Comparison of ENCODE assay signal across 10 mouse cellular contexts in the genomic region with DNA sequence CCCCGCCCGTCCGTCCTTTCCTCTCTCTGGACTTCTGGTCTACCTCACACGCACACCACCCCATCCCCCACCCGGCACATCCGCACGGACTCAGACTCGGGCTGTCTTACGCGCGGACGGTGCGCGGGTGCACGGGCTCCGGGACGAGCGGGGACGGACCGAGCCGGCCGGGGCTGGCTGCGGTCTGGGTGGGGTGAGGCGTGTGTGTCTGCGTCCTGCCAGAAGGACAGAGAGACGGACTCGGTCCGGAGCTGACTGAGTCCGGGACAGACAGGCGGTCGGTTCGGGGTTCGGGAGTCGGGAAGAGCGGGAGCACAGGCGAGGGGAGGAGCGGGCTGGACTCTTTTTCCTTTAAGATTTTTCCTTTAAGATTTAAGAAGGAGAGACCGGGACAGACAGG. TPM values are rescaled to one million over a fixed set of nuclear protein-coding genes. Genes with fewer than 3 reads are reported as not detected.
DNase-seq lines count a peak whose midpoint lies in the region; ATAC-seq and TF ChIP-seq lines count a peak whose summit lies in the region.
"Not testable (repeated sequence)": the region's sequence is repeated elsewhere in the genome, so short reads cannot be mapped to it uniquely, and the experiment has no call there.
"Had no signal": no experiment of that assay in that cellular context is flagged by ENCODE, and none has a peak within 500 bp of the region (broad histone marks: within the 10 kb centered on the region; RNA-seq: fewer than 3 reads in every experiment).

No protein-coding gene starts in this region.

- TF ChIP-seq POLR2A in MEL (IDR thresholded peaks at IDR 0.05; ENCODE audit: control insufficient read depth in 1 of 2, insufficient read depth in 1 of 2, low read depth in 1 of 2, low read length in 2 of 2, poor library complexity in 1 of 2): not testable (repeated sequence)

- not testable (repeated sequence) for TF ChIP-seq RAD21 in MEL (IDR thresholded peaks at IDR 0.05; ENCODE audit: low read depth, low read length)

- not testable (repeated sequence) for H3K79me2 ChIP-seq in MEL (ENCODE audit: control insufficient read depth, insufficient read depth, low read length, poor library complexity)

- not testable (repeated sequence) for H3K9ac ChIP-seq in MEL (ENCODE audit: control insufficient read depth, low read depth, low read length, poor library complexity, severe bottlenecking); hindbrain, embryonic 13.5 days; lung, postnatal 0 days (replicated peaks; ENCODE audit: low read depth)

- H3K4me2 ChIP-seq in hindbrain, embryonic 13.5 days; lung, postnatal 0 days (replicated peaks; ENCODE audit: low read depth, low read length): not testable (repeated sequence)

- not testable (repeated sequence) for TF ChIP-seq CTCF in MEL (IDR thresholded peaks at IDR 0.05 in 2 of 3, conservative IDR thresholded peaks at IDR 0.05 in 1 of 3; ENCODE audit: control insufficient read depth in 1 of 3, insufficient read depth in 1 of 3, low read depth in 2 of 3, low read length in 3 of 3, poor library complexity in 1 of 3, severe bottlenecking in 1 of 3); lung, postnatal 0 days (IDR thresholded peaks at IDR 0.05)

- H3K4me3 ChIP-seq in MEL (ENCODE audit: control insufficient read depth in 1 of 2, insufficient read depth in 1 of 2, low read depth in 2 of 2, low read length in 2 of 2); hindbrain, embryonic 13.5 days; lung, postnatal 0 days (ENCODE audit: low read depth, low read length): not testable (repeated sequence)

- DNase-seq in MEL (ENCODE audit: low read depth, low spot score): peak; percentile 89
- peak; percentile 54 to 61 for DNase-seq in cerebellum, postnatal 10 days
- peak; percentile 88 for DNase-seq in forelimb bud, embryonic 11.5 days (ENCODE audit: low read depth, low spot score)
- DNase-seq in left cerebral cortex, adult 11 months (ENCODE audit: low spot score): peak; percentile 36
- peak; percentile 49 for DNase-seq in lung, postnatal 0 days (ENCODE audit: low spot score)
- DNase-seq in ovary, adult 18-20 months (ENCODE audit: low spot score): peak; percentile 15
- DNase-seq in thymus, postnatal 10 days (ENCODE audit: low spot score in 2 of 2): peak; percentile 22 to 44

- not testable (repeated sequence) for H3K27me3 ChIP-seq in MEL (ENCODE audit: control insufficient read depth in 1 of 2, insufficient read depth in 2 of 2, low read length in 2 of 2); hindbrain, embryonic 13.5 days; lung, postnatal 0 days (replicated peaks; ENCODE audit: insufficient read depth, low read length)

- H3K9me3 ChIP-seq in MEL (replicated peaks; ENCODE audit: insufficient read depth, low read length): not testable (repeated sequence)
- peaks cover 52% of the 10 kb centered on the region for H3K9me3 ChIP-seq in hindbrain, embryonic 13.5 days
- peaks cover 24% of the 10 kb centered on the region for H3K9me3 ChIP-seq in lung, postnatal 0 days (ENCODE audit: low read length)

- 82% methylated on average over 38 of the region's 38 CpGs for WGBS in hindbrain, embryonic 13.5 days
- WGBS in lung, postnatal 0 days: 86% methylated on average over 38 of the region's 38 CpGs

- not testable (repeated sequence) for TF ChIP-seq EP300 in MEL (IDR thresholded peaks at IDR 0.05; ENCODE audit: low read depth in 1 of 2, low read length in 2 of 2); lung, postnatal 0 days (IDR thresholded peaks at IDR 0.05)

- peak; percentile 52 for ATAC-seq in hindbrain, embryonic 13.5 days (ENCODE audit: low FRiP score)
- peak; percentile 33 for ATAC-seq in lung, postnatal 0 days

- not testable (repeated sequence) for H3K36me3 ChIP-seq in MEL (ENCODE audit: control insufficient read depth in 1 of 2, insufficient read depth in 2 of 2, low read length in 2 of 2); lung, postnatal 0 days (ENCODE audit: insufficient read depth, low read length)
- peaks cover 51% of the 10 kb centered on the region for H3K36me3 ChIP-seq in hindbrain, embryonic 13.5 days

- H3K4me1 ChIP-seq in MEL (ENCODE audit: control insufficient read depth in 1 of 2, insufficient read depth in 2 of 2, low read length in 2 of 2); hindbrain, embryonic 13.5 days (replicated peaks); lung, postnatal 0 days (ENCODE audit: insufficient read depth, low read depth, low read length): not testable (repeated sequence)

- not testable (repeated sequence) for H3K27ac ChIP-seq in MEL (ENCODE audit: control insufficient read depth, low read depth, low read length); lung, postnatal 0 days (ENCODE audit: low read length)
- H3K27ac ChIP-seq in hindbrain, embryonic 13.5 days: 0 out of 2 replicates have a peak overlapping the region, but pooled peaks have one; percentile 40

RNA-seq across cellular contexts. Expression of a gene that starts 13.6 kb away (rescaled TPM):
- not detected in 2 replicates for total RNA-seq in MEL (2012; rRNA removed)
- not detected for polyA plus RNA-seq in MEL (2012; ENCODE audit: insufficient read depth in 1 of 2, insufficient read length in 2 of 2, low read depth in 1 of 2, low replicate concordance in 2 of 2, missing spikeins in 1 of 2)
- not detected in 2 replicates for polyA plus RNA-seq in hindbrain, embryonic 13.5 days (2015; fragmentation: Nextera tagmentation; extraction: Ambion mirVana)
- not detected in 2 replicates for polyA plus RNA-seq in lung, postnatal 0 days (2015; fragmentation: Nextera tagmentation; extraction: Ambion mirVana)
- total RNA-seq: gastrocnemius, adult 8-10 months; layer of hippocampus, postnatal 14 days had no signal

RNA-seq across cellular contexts. Expression of a gene that starts 43.5 kb away (rescaled TPM):
- total RNA-seq in MEL (2012; rRNA removed): not detected in 2 replicates
- polyA plus RNA-seq in MEL (2012; ENCODE audit: insufficient read depth in 1 of 2, insufficient read length in 2 of 2, low read depth in 1 of 2, low replicate concordance in 2 of 2, missing spikeins in 1 of 2): not detected
- not detected in 2 replicates for polyA plus RNA-seq in hindbrain, embryonic 13.5 days (2015; fragmentation: Nextera tagmentation; extraction: Ambion mirVana)
- not detected in 2 replicates for polyA plus RNA-seq in lung, postnatal 0 days (2015; fragmentation: Nextera tagmentation; extraction: Ambion mirVana)
- total RNA-seq: gastrocnemius, adult 8-10 months; layer of hippocampus, postnatal 14 days had no signal

Comparison
In these comparisons a context has a peak if more than half of its experiments do, and no peak if none do; other contexts are left out.
1. DNase-seq: peak in every context shown above with its lines; median percentile 89 in MEL; 88 in forelimb bud, embryonic 11.5 days; 58 in cerebellum, postnatal 10 days; 49 in lung, postnatal 0 days; 36 in left cerebral cortex, adult 11 months; 33 in thymus, postnatal 10 days; 15 in ovary, adult 18-20 months.